Mouse (Mus musculus): ENCODE results near the gene Abcc4.

Abcc4 gene

GRCm38 (mm10) chr14:118591477-118592403, 114.3 kb downstream of the Abcc4 start:
- DNase-seq (ENCODE audit: extremely low read depth, insufficient read length, low spot score): peak; percentile 13

- DNase-seq (ENCODE audit: extremely low read depth, insufficient read length, low spot score): no peak
Measured at GRCm38 (mm10) chr14:118582333-118582941, 123.6 kb downstream of the Abcc4 start.

- no peak for DNase-seq (ENCODE audit: extremely low read depth, insufficient read length, low spot score)
Measured at GRCm38 (mm10) chr14:118581673-118582072, 124.3 kb downstream of the Abcc4 start.

GRCm38 (mm10) chr14:118579013-118579728, 126.8 kb downstream of the Abcc4 start:
- DNase-seq (ENCODE audit: extremely low read depth, insufficient read length, low spot score): no peak

- DNase-seq (ENCODE audit: extremely low read depth, insufficient read length, low spot score): no peak
Measured at GRCm38 (mm10) chr14:118577895-118578294, 128.1 kb downstream of the Abcc4 start.

- DNase-seq (ENCODE audit: extremely low read depth, insufficient read length, low spot score): no peak
Measured at GRCm38 (mm10) chr14:118572688-118573245, 133.3 kb downstream of the Abcc4 start.

- DNase-seq (ENCODE audit: extremely low read depth, insufficient read length, low spot score): no peak
Measured at GRCm38 (mm10) chr14:118569586-118569985, 136.4 kb downstream of the Abcc4 start.

- no peak for DNase-seq (ENCODE audit: extremely low read depth, insufficient read length, low spot score)
Measured at GRCm38 (mm10) chr14:118568116-118568673, 137.8 kb downstream of the Abcc4 start.

- no peak for DNase-seq (ENCODE audit: extremely low read depth, insufficient read length, low spot score)
Measured at GRCm38 (mm10) chr14:118566809-118567208, 139.2 kb downstream of the Abcc4 start.

GRCm38 (mm10) chr14:118566214-118566688, 139.8 kb downstream of the Abcc4 start:
- DNase-seq (ENCODE audit: extremely low read depth, insufficient read length, low spot score): peak; percentile 59

- DNase-seq (ENCODE audit: extremely low read depth, insufficient read length, low spot score): no peak
Measured at GRCm38 (mm10) chr14:118565696-118566095, 140.3 kb downstream of the Abcc4 start.

GRCm38 (mm10) chr14:118563570-118563969, 142.4 kb downstream of the Abcc4 start:
- no peak for DNase-seq (ENCODE audit: extremely low read depth, insufficient read length, low spot score)

GRCm38 (mm10) chr14:118552901-118553475, 153.0 kb downstream of the Abcc4 start:
- no peak for DNase-seq (ENCODE audit: extremely low read depth, insufficient read length, low spot score)

GRCm38 (mm10) chr14:118552390-118552789, 153.6 kb downstream of the Abcc4 start:
- no peak for DNase-seq (ENCODE audit: extremely low read depth, insufficient read length, low spot score)

- no peak for DNase-seq (ENCODE audit: extremely low read depth, insufficient read length, low spot score)
Measured at GRCm38 (mm10) chr14:118551725-118552285, 154.2 kb downstream of the Abcc4 start.

GRCm38 (mm10) chr14:118551061-118551724, 154.8 kb downstream of the Abcc4 start:
- no peak for DNase-seq (ENCODE audit: extremely low read depth, insufficient read length, low spot score)

- DNase-seq (ENCODE audit: extremely low read depth, insufficient read length, low spot score): no peak
Measured at GRCm38 (mm10) chr14:118544493-118544892, 161.5 kb downstream of the Abcc4 start.

- no peak for DNase-seq (ENCODE audit: extremely low read depth, insufficient read length, low spot score)
Measured at GRCm38 (mm10) chr14:118542947-118543346, 163.1 kb downstream of the Abcc4 start.

GRCm38 (mm10) chr14:118531539-118531938, 174.5 kb downstream of the Abcc4 start:
- DNase-seq (ENCODE audit: extremely low read depth, insufficient read length, low spot score): no peak

Measured in 3134 (cell line).